Mouse (Mus musculus): ENCODE measurements around the gene Hnf1b. TPM values are rescaled to one million over a fixed set of nuclear protein-coding genes. Genes with fewer than 3 reads are reported as not detected.

The Hnf1b gene
- total RNA-seq, 4 experiments from 2014 or later = 0.11 to 0.12 TPM; not detected in 2

DNA sequence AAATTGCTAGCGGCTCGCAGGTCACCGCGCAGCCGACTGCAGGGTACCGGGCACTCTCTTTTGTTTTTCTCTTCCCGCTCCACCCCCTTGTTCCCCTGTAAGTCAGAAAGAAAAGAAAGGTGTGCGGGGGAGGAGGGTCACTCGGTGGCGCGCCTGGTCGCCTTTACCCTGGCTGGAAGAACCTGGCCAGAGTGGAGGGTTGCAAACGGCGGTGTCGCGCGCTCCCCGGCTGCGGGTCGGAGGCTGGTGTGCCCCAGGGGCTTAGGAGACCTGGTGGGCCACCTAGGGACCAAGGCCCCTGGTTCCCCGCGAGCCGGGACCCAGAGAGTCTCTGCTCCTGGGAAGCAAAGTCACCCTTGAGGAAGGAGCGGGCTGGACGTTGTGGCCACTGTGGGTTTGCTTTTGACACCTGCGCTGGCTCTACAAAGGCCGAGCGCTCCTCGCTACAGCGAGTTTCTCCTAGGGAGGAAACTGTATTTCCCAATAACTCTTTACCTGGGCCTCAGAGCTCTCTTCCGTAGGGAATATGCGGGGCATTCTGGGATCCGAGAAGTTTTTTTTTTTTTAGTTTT lies 3.4 kb downstream of the Hnf1b start:
- no peak for DNase-seq

DNA sequence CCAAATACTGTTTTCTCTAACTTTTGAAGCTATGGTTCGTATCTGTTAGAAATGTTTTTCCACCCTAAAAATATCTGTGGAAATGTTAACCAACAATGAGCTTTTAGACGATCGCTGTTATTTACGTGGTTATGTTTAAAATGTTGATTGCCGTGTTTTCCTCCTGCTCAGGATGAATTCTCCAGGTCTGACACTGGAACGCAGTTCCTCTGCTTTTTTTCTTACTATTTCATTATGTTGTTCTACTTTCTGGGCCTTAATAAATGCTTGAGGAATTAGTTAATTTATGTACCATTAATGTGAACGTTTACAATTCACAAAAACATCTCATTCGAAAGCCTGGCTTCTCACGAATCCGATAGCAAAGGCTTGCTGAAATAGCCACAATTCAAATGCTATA lies 4.2 kb downstream of the Hnf1b start:
- DNase-seq = no peak

DNA sequence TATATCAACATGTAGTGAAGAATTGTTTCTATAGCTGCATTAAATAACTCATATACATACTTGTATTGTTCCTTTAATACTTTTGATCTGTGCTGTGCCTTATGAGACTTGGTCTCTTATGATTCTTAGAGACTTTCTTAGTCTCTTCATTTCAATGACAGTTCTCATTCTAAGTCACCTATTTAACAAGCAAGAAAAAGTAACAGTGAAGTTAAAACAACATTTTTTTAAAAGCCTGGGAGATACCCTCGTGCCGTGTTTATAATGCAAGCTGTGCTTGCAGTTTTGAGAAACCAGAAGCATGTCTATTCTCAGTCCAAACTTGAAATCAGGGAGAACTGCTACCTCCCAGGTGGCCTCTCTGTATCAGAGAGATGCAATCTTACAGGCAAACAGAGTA lies 4.8 kb downstream of the Hnf1b start:
- DNase-seq = no peak

DNA sequence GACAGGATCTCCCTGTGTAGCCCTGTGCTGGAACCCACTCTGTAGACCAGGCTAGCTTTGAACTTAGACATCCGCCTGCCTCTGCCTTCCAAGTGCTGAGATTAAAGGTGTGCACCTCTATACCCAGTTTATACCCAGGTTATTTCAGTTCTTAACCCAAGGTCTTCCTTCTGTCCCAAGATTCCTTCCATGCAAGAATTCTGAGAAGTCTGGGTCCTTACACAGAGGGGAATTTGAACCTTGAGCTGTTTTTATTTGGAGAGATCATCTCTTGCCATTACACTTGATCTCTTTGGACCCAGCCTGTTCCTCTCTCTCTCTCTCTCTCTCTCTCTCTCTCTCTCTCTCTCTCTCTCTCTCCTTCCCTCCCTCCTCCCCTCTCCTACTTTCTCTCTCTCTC lies 7.4 kb downstream of the Hnf1b start:
- DNase-seq = no peak

DNA sequence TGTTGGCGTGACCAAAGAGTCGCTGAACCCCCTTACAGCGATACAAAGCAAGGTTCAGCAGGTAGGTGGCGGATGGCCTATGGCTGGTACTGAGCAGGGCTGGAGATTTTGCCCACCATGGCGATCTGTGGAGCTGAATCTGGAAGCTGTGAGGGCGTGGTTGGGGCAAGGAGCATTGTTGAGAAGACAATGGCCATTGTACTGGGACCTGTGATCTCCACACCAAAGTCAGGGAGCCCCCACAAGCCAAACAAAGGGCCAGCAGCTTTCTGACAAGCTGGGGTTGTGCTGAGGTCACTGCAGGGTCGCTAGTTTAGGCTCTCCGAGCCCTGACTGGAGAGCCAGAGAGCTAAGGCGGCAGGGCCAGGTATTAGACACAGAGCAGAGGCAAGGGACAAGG lies 15.4 kb downstream of the Hnf1b start:
- DNase-seq = no peak

- no peak for DNase-seq
Measured at GRCm38 (mm10) chr11:83867571-83867970, 17.7 kb downstream of the Hnf1b start.

DNA sequence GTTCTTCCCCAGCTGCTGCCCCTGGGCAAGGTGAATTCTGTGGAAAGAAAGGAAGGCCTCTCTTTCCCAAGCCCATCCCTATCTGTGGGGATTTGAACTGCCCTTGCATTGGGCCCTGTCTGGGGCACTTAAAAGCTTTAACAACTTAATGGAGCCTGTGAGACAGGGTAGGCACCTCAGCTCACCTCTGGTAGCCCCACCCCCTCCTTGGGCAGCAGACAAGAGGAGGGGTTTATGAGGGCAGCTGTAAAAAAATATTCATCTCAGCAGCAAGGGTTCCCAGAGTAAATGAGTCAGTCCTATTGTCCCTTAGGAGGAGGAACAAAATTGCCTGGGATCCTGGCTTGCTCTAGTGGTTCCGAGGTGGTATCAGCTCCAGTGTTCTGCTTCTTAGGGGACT lies 19.3 kb downstream of the Hnf1b start:
- DNase-seq = no peak

GRCm38 (mm10) chr11:83869686-83870085 lies 19.8 kb downstream of the Hnf1b start:
- DNase-seq = no peak

DNA sequence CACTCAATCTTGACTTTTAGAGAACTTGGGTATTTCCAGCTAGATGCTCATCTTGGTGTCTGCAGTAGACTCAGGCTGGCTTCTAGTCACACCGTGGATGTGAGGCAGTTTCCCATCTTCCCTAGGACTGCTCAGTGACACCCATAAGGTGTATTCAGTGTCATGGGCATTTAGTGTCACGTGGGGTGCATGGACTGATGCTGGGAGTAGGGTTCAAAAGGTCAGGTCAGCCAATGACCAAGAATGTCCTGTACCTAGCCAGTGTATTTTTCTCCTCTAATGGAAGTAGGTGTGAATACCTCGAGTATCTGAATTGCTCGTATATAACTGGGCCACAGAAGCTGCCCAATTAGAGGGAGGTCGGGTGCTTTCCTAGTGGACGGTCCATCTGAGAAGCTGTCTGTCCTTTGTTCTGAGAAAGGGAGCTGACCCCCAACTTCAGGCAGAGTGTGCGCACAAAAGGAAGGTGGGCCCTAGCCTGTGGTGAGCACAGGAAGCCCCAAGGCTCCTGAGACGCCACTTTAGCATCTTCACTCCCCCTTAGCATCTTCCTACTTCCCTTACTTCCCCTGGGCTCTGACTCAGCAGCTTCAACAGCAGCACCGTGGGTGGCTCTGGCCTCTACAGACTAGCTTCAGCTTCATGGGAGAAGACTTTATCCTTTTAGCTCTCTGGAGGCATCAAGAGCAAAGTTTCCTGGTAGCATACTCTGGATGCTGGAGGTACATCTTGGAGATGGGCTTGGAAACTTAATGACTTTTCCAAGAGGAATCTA lies 22.1 kb downstream of the Hnf1b start:
- no peak for DNase-seq

DNA sequence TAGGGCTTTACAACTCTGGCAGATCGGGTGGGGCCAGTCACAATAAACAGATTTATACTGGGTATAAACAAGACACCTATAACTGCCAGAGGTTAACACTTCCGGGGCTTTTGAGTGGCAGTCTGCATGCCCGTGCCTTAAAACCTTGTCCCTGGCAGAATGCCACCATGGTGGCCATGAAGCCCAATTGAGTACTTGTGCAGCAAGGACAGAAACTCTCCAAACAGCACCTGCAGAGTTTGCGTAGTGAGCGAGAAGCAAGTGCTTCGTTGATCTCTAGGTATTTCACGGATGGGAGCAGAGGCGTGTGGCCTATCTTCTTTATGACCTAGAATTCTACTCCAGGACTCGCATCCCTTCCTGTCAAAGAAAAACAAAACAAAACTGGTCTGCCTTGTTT lies 23.6 kb downstream of the Hnf1b start:
- no peak for DNase-seq

- no peak for DNase-seq
Measured at GRCm38 (mm10) chr11:83876630-83877029, 26.8 kb downstream of the Hnf1b start.

DNA sequence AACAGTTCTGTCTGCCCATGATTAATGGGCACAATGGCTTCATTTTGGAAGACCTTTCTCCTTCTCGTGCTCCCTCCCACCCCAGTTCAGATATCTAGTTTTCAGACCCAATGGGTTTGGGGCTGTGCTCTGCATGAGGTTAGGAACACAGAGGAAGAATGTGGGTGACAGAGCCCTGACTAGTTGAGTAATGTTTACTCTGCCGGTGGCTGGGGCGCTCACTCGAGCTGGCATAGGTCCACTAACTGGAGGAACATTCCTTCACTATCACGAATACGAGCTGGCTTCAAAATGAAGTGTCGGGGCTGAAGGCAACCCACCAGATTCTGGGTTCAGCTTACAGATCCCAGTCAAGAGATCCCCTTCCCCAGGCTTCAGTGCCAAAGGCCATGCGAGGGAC lies 27.9 kb downstream of the Hnf1b start:
- no peak for DNase-seq

GRCm38 (mm10) chr11:83878417-83878952 lies 28.6 kb downstream of the Hnf1b start:
- DNase-seq = no peak

DNA sequence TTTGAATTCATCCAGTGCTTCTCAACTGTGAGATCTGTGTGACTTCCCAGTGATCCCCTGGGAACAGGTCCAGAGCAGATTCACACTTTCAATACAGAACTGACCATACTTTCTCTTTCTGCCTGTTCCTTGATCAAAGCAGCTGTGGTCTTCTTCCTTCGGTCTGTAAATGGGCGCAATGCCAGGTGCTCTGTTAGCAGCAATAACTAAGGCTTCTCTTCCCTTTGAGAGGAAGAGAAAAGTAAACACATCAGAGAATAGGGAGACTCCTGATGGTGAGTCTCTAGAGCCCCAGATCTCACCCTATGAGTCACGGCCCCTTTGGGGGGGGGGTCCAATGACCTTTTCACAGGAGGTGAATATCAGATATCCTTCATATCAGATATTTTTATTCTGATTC lies 29.3 kb downstream of the Hnf1b start:
- DNase-seq = no peak

DNA sequence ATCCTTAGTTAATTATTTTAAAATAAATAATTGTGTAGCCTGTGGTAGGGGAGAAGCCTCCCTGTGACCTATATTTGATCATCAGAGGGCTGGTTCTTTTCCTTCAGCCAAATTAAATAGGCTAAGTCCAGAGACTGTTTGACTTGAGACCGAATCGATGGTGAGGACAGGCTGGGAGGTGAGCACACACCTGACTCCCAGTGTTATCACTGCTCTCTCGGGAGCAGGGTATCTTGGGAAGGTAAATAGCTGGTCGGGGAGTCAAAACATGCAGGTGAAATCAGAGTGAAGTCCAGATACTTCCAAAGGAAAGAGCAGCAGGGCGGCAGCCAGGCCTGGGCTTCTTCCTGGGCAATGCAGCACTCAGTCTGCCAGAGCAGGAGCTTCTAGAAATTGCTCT lies 31.6 kb downstream of the Hnf1b start:
- no peak for DNase-seq

GRCm38 (mm10) chr11:83882552-83882951 lies 32.7 kb downstream of the Hnf1b start:
- no peak for DNase-seq

DNA sequence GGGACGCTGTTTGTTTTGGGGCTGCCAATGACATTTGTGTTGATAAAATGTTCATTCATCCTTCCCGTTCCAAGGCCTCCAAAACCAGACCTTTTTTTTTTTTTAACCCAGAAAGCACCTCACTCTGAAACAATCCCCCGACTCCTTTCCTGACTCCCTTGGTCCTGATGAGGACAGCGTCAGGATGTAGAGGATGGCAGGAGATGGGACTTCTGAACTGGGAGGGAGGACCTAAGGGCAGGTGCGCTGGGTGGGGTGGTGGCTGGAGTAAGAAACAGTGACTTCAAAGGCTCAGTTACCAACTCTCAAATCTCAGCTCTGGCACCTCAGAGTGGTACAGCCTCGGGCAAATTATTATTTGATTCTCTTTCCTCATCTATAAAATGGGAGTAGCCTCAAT lies 33.2 kb downstream of the Hnf1b start:
- no peak for DNase-seq

- no peak for DNase-seq
Measured at GRCm38 (mm10) chr11:83883812-83884211, 33.9 kb downstream of the Hnf1b start.

- no peak for DNase-seq
Measured at GRCm38 (mm10) chr11:83885175-83885574, 35.3 kb downstream of the Hnf1b start.

DNA sequence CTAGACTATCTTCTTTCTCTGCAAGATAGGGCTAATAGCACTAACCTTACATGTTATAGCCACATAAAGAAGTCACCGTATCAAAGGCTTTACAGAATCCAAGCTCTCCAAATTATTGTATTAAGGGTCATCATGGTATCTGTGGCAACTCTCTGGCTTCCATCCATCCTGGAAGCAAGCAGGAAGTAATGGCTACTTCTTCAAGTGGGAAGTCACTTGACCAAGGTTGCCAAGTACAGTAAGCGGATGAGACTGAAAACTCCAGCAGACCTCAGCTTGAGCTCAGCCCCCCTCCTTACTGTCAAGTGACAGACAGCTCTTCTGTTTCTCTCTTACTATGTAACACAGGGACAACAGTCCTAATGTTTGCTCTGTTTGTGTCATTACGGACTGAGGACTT lies 36.9 kb downstream of the Hnf1b start:
- DNase-seq = no peak

- peak; percentile 51 for DNase-seq
Measured at GRCm38 (mm10) chr11:83891366-83891765, 41.5 kb downstream of the Hnf1b start.

- DNase-seq = peak; percentile 87
Measured at GRCm38 (mm10) chr11:83893325-83893724, 43.5 kb downstream of the Hnf1b start.

DNA sequence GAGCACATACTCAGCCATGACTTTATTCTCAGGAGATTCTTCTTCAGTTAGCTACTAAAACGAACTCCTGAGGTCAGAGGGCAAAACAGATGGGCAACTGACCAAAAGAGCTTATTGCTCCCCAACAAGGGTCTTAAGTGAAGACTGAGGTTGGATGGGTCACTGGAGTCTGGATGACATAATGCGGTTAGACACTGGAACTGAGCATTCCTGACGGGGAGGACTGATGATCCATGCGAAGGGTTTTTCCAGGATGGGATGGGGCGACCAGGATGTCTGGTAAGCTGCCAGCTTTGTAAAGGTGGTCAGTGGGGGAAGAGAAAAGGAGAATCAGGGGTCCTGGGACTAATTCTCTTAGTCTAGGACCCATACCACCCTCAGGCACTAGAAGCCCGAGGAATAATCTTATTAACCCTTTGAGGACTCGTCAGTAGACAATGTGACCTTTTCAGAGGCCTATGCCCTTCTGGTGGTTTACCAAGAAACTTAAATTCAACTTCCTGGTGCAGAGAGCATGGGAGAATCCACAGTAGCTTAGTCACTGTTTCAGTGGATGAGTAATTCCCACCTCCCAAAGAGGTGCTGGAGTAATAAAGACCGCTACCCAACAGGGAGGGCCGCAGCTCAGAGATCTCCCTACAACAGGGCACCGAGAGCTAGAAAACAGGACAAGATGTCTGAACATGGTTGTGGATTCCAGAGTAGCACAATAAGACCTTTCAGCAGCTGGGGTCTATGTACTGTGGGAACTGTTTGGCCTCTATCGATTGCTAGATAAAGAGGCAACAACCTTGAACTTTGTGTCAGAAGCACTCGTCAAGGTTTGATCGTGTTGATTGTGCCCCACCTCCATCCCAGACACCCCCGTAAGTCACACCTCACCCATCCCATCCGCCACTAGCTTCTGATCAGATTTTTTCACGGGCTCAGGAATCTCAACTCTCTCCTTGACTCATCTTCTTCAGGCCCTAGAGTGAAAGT lies 46.9 kb downstream of the Hnf1b start:
- no peak for DNase-seq
